Mouse (Mus musculus): ENCODE data around the gene Pkd2. TPM values are rescaled to one million over a fixed set of nuclear protein-coding genes. Genes with fewer than 3 reads are reported as not detected.
"Not testable (repeated sequence)": the region's sequence is repeated elsewhere in the genome, so short reads cannot be mapped to it uniquely, and the experiment has no call there.

Pkd2 gene
- total RNA-seq (2015) (1.8 and 3.0 TPM in 2 replicates), total RNA-seq (2017) (3.3 and 3.4 TPM in 2 replicates)

GRCm38 (mm10) chr5:104458832-104459705 is at the start of gene Pkd2:
Gene Pkd2 (plus strand): TSS chr5:104459450.
- peak; percentile 90 for ATAC-seq (ENCODE audit: poor library complexity, severe bottlenecking)

- no peak for ATAC-seq (ENCODE audit: poor library complexity, severe bottlenecking)
Observed at GRCm38 (mm10) chr5:104415999-104416398, 43.3 kb upstream of the Pkd2 start.

- ATAC-seq (ENCODE audit: poor library complexity, severe bottlenecking), result peak; percentile 70
Observed at GRCm38 (mm10) chr5:104417028-104417427, 42.2 kb upstream of the Pkd2 start.

GRCm38 (mm10) chr5:104417721-104418120 is 41.5 kb upstream of the Pkd2 start:
- no peak for ATAC-seq (ENCODE audit: poor library complexity, severe bottlenecking)

- no peak for ATAC-seq (ENCODE audit: poor library complexity, severe bottlenecking)
Observed at GRCm38 (mm10) chr5:104422039-104422438, 37.2 kb upstream of the Pkd2 start.

GRCm38 (mm10) chr5:104423861-104424260 is 35.4 kb upstream of the Pkd2 start:
- no peak for ATAC-seq (ENCODE audit: poor library complexity, severe bottlenecking)

- ATAC-seq (ENCODE audit: poor library complexity, severe bottlenecking), result peak; percentile 64
Observed at GRCm38 (mm10) chr5:104425949-104426348, 33.3 kb upstream of the Pkd2 start.

GRCm38 (mm10) chr5:104432886-104433285 is 26.4 kb upstream of the Pkd2 start:
- peak; percentile 32 for ATAC-seq (ENCODE audit: poor library complexity, severe bottlenecking)

- ATAC-seq (ENCODE audit: poor library complexity, severe bottlenecking), result no peak
Observed at GRCm38 (mm10) chr5:104433968-104434565, 25.2 kb upstream of the Pkd2 start.

GRCm38 (mm10) chr5:104434835-104435301 is 24.4 kb upstream of the Pkd2 start, which contains the start of gene Spp1:
Gene Spp1 (plus strand): TSS chr5:104435118.
- peak; percentile 85 for ATAC-seq (ENCODE audit: poor library complexity, severe bottlenecking)

GRCm38 (mm10) chr5:104436406-104437076 is 22.7 kb upstream of the Pkd2 start:
- no peak for ATAC-seq (ENCODE audit: poor library complexity, severe bottlenecking)

GRCm38 (mm10) chr5:104442396-104442795 is 16.9 kb upstream of the Pkd2 start:
- no peak for ATAC-seq (ENCODE audit: poor library complexity, severe bottlenecking)

GRCm38 (mm10) chr5:104442850-104443249 is 16.4 kb upstream of the Pkd2 start:
- no peak for ATAC-seq (ENCODE audit: poor library complexity, severe bottlenecking)

GRCm38 (mm10) chr5:104446156-104446555 is 13.1 kb upstream of the Pkd2 start:
- ATAC-seq (ENCODE audit: poor library complexity, severe bottlenecking), result peak; percentile 97

GRCm38 (mm10) chr5:104448346-104448745 is 10.9 kb upstream of the Pkd2 start:
- ATAC-seq (ENCODE audit: poor library complexity, severe bottlenecking), result not testable (repeated sequence)

GRCm38 (mm10) chr5:104449491-104449890 is 9.8 kb upstream of the Pkd2 start:
- ATAC-seq (ENCODE audit: poor library complexity, severe bottlenecking), result no peak

- no peak for ATAC-seq (ENCODE audit: poor library complexity, severe bottlenecking)
Observed at GRCm38 (mm10) chr5:104453075-104453474, 6.2 kb upstream of the Pkd2 start.

GRCm38 (mm10) chr5:104454564-104454963 is 4.7 kb upstream of the Pkd2 start:
- ATAC-seq (ENCODE audit: poor library complexity, severe bottlenecking), result no peak

GRCm38 (mm10) chr5:104459706-104460455 is 631 bp downstream of the Pkd2 start:
- ATAC-seq (ENCODE audit: poor library complexity, severe bottlenecking), result peak; percentile 26

- no peak for ATAC-seq (ENCODE audit: poor library complexity, severe bottlenecking)
Observed at GRCm38 (mm10) chr5:104460456-104460838, 1.2 kb downstream of the Pkd2 start.

GRCm38 (mm10) chr5:104460856-104461255 is 1.6 kb downstream of the Pkd2 start:
- no peak for ATAC-seq (ENCODE audit: poor library complexity, severe bottlenecking)

All from megakaryocyte, adult 5-6 weeks (primary cell).